Mouse (Mus musculus): ENCODE data around the gene Kit.

Kit gene

DNA sequence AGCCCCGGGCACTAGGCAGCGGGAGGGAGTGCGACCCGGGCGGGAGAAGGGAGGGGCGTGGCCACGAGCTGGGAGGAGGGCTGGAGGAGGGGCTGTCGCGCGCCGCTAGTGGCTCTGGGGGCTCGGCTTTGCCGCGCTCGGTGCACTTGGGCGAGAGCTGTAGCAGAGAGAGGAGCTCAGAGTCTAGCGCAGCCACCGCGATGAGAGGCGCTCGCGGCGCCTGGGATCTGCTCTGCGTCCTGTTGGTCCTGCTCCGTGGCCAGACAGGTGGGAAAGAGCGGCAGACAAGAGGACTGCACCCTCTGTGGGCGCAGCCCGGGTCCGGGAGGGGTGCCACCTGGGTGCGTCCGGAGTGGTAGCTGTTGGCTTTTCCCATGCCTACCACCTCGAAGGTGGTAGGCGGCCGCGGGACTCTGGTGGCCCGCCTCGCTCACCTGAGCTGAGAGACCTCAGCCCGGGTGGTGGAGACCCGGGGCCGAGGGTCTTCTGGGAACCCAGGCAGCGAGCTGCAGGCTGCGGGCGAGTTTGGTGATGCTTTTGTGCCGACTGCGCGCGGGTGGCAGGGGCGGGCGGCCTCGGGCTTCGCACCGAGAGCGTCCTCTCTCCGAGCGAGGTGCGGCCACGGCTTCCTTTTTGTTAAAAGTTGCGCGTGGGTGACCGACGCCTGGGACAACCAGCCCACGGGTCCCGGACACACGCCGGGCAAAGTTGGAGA lies at the start of gene Kit:
Kit (plus strand) TSS at position 65 of the 715 bp plus-strand sequence.
- peak; percentile 48 for DNase-seq (ENCODE audit: low read depth, low spot score)

DNA sequence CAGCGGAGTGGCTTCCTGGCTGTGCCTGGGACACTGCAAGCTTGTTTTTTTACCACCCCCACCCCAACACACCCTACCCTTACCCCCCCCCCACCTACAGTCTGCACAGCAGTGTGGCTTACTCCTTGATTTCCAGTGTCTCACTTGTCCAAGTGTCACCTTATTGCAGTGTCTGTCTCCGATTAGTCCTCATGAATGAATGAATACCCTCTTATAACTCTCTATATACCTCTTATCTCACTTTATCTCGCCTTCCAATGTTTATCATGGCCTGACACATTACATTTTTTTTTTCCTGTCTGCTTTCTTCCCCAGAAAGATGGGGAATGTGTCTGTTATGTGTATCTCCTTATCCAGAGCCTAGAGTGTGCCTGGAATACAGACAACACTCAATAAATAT lies 38.6 kb upstream of the Kit start:
- no peak for DNase-seq (ENCODE audit: low read depth, low spot score)

DNA sequence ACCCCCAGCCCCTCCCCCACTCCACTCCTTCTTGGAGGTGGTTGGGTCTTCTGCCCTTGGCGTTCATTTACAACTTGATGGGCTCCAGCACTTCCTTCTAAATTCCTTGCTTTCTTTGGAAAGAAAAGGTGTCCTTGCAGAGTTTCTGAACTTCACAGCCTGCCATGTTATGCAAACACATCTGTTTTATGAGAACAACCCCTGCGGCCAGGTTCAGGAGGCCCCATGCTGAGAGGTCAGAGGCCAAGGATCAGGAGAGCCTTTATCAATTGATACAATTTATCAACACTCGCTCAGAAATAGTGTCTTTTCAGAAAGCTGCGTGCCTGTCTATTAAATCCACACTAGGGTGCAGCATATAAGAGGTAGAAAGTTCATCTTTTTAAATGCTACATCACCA lies 37.0 kb upstream of the Kit start:
- no peak for DNase-seq (ENCODE audit: low read depth, low spot score)

- no peak for DNase-seq (ENCODE audit: low read depth, low spot score)
These were observed 36.3 kb upstream of the Kit start for GRCm38 (mm10) chr5:75538458-75538857.

DNA sequence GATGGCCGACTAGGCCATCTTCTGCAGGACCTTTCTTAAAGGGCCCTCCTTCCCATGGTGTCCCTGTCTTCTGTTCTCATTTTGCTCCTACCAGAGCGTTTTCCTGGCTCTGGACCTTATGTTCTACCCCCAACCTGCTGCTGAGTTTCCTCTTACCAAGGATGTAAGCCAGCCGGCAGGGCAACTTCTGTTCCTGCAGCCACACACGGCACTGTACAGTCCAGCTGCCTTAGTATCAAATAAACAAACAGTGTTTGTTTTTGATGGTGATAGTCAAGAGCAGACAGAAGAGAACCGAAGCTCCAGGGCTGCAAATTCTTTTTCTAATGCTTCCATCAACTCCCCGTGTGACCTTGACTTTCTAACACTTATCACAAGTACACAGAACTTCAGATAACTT lies 35.6 kb upstream of the Kit start:
- DNase-seq (ENCODE audit: low read depth, low spot score): no peak

GRCm38 (mm10) chr5:75543757-75544156 lies 31.0 kb upstream of the Kit start:
- DNase-seq (ENCODE audit: low read depth, low spot score): no peak

DNA sequence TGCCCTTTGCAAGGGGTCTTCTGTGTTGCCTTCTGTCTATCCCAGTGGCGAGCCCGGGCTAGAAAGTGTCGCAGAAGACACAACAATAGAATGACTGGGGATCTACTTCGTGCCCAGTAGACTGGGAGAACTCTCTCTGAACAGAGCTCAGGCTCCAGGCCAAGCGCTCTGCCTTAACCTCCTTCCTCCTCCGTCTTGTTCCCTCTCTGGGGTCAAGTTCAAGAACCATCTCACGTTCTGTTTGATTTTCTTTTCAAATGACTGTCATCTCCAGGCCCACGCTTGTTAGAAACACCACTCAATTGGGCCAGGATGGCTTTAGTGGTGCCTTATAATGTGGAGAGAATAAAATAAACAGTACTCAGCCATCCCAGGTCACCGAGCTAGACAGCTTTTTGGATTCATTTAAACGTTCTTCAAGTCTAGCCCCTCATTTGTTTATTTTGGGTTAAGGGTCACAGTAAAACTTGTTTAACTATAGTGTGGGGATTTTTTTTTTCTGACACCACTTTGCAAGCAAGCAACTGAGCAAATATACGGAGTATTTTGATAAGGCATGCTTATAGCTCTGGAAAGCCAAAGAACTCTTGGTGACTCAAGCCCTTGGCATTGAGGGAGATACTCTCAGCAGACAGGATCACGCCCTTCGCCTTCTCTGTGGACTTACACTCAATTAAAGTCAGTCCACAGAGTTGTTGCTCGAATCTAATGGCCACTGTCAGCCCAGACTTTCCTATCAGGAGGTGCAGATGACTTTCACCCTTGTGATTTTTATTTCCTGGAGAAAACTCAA lies 30.0 kb upstream of the Kit start:
- no peak for DNase-seq (ENCODE audit: low read depth, low spot score)

DNA sequence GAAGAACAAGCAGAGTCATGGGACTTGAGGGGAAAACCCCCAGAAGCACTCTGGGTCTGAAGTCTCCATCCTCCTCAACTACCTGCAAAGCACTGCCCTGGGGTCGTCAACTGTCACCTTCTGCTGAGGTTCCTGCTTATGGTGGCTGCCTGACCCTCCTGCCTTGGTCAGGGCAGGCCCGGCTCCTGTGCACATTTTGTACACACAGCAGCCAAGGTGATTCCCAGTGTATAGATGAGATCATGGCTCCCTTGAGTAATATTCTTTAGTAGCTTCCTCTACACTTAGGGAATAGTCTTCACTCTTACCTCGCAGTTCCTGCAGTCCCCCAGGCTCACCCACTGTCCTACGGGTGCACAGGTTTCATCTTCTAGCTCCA lies 29.5 kb upstream of the Kit start:
- DNase-seq (ENCODE audit: low read depth, low spot score): no peak

DNA sequence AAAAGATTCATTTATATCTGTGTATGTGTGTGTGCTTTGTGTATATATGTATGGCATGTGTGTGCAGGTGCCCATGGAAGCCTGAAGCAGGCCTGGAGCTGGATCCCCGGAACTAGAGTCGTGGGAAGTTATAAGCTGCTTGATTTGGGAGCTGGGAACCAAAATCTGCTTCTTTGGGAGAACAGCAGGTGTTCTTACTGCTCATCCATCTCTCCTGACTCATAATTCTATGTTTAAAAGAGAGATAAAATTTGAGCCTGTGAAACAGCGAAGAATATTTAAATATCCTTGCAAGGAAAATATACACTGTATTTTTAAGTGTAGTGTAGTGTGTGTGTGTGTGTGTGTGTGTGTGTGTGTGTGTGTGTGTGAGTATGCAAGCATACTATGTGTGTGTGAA lies 21.7 kb upstream of the Kit start:
- no peak for DNase-seq (ENCODE audit: low read depth, low spot score)

- no peak for DNase-seq (ENCODE audit: low read depth, low spot score)
These were observed 17.1 kb upstream of the Kit start for GRCm38 (mm10) chr5:75557636-75558035.

DNA sequence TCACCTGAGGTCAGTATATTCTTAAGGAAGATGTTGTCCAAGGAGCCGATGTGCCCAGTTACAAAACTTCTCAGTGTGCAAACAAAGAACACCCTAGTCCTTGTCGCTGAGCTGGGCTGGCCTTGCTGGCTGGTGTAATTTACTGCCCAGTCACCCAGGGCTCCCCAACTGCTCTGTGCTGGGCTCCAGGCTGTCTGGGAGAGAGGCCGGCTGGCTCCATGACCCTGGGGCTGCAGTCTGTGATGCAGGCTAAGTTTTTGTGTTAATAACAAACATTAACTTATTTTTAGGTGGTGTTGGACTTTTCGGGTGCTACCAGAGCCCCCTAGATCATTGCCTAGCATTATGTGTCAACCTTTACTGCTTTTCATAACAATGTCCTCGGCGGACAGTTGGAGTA lies 15.4 kb upstream of the Kit start:
- DNase-seq (ENCODE audit: low read depth, low spot score): no peak

GRCm38 (mm10) chr5:75561231-75561630 lies 13.5 kb upstream of the Kit start:
- DNase-seq (ENCODE audit: low read depth, low spot score): no peak

DNA sequence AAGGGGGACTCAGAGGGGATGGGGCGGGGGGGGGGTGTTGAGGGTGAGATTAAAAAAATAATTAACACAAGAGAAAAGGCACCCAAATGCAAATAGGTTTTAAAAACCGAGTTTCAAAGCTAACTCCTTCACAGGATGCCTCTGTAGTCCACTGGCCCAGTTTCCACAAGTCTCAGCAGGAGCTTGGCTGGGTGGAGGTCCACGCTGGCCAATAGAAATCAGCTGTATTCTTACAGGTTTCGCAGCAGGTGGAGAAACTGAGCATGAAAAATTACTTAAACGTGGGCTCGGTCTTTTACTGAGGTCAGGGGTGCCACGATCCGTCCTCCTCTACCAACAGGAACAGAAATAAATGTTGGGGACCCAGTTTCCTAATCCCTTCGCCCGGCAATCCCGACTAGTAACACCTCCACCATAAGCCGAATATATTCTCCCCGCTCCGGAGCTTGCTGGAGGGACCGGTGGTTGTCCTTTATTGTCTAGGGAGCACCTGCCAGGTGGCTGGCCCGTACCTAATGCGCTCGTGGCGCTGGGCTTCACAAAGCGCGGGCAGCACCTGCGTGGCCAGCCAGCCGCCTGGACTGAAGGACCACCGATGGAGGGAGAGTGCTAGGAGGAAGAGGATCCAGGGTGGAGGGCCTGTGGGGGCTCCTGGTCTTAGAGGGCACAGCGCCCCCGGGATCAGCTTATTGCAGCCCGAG lies 415 bp upstream of the Kit start:
- DNase-seq (ENCODE audit: low read depth, low spot score): no peak

DNA sequence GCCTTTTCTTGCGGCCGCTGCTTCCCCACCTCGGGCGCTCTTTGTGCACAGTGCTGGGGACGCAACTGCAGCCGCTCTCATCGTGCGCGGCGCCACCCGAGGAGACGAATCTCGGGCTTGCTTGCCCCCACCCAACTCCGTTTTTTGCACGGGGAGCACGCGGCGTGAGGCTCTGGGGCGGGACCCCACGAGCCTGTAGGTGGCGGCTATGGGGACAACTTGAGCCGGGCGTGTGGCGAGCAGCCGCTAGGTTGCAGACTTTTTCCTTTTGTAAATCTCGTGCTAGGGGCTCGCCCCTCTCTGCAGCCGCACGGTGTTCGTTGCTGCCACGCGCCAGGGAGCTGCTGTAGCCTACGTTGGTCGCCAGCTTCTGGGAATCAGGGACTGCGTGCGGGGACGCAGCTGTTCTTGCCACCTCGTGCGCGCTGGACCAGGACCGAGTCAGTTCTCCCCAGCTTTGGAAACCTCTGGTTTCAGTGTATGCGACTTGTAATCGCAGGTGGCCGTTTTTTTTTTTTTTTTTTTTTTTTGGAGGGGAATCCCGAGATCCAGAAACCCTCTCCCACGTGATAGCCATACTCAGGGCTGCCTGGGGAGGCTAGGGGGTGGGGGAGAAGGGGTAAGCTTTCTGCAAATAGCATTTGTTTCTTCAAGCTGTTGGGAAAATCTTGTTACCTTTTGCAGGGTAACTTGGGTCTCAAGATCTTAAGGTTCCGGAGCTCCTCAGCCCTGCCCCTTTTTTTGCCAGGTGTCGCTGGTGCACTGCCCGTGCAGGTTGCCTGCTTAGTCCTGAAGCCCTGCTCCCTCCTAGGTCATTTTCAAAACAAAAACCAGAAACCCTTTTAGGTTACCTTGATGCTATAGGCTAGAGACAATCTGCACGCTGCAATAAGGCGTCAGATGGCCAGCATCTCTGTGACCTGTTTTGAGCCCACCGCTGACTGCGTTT lies 1.1 kb downstream of the Kit start:
- DNase-seq (ENCODE audit: low read depth, low spot score): peak; percentile 40

- DNase-seq (ENCODE audit: low read depth, low spot score): no peak
These were observed 2.0 kb downstream of the Kit start for GRCm38 (mm10) chr5:75576741-75577140.

- no peak for DNase-seq (ENCODE audit: low read depth, low spot score)
These were observed 3.4 kb downstream of the Kit start for GRCm38 (mm10) chr5:75578141-75578540.

GRCm38 (mm10) chr5:75579244-75579643 lies 4.5 kb downstream of the Kit start:
- DNase-seq (ENCODE audit: low read depth, low spot score): no peak

DNA sequence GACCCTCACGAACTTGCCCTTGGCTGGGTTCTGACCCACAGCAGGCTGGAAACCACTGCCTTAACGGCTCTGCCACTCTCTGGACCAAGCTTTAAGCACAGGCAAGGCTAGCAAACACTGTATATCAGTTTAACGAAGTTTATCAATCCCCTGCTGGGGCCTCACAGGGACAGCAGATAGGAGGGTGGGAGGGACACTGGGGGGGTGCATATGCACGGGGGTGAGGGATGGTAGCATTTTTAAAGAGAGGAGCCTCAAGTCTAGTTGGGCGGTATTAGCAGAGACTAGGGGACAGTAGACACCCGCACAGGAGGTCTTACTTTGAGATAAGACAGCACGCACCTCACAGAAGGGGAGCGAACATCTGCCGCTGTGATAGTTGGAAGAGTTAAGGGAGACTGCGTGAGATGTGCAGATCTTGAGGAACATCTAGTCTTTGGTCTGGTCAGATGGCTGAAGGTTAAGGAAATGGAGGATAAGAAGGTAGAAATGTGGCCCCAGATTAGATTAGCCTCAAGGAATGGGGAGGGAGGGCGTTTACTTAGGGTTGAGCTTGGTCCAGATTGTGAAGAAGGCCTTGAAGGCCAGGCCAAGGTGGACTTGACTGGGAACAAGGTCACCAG lies 5.0 kb downstream of the Kit start:
- no peak for DNase-seq (ENCODE audit: low read depth, low spot score)

DNA sequence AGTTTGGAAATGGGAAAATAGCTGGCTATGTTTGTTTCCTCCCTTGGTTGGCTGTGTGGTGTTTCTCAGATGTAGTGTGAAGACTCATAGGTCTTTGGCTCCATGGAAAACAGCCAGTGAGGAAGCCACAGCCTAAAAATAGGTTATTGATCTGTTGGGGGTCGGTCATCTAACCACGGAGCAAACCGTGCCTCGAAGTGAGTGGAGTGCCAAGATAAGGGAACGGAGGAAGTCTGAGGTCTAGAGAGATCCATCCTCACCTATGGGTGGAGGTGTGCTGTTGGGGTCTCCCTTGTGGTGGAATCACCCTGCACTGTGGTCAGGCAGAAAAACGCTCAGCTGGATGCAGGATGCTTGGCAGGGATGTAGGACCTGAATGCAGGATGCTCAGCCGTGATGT lies 7.2 kb downstream of the Kit start:
- no peak for DNase-seq (ENCODE audit: low read depth, low spot score)

DNA sequence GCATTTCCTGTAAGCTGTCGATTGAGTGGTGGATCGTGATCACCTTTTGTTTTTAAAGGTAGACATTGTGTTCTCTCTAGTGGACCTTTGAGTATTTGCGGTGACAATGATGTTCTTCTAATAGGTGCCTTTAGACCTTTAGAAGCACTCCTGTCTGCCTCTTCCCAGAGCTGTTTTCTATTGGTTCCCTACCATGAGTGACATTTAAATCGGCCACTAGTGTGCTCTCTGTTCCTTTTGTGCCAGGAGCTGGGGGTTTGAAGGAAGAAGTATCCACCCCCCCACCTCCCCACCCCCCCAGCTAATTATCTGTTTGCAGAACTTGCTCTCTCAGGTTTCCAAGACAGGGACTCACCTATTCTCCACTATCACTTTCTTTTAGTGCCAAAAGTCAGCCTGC lies 13.1 kb downstream of the Kit start:
- no peak for DNase-seq (ENCODE audit: low read depth, low spot score)
